Mouse (Mus musculus) spleen, postnatal 36 days (tissue): ENCODE results near the gene Ptn.

Source experiments
- DNase-seq, 2 experiments: peaks; one replicate each; pipeline ENCODE4 v3.0.0; 2022; ENCODE audit warnings: low spot score in 2 of 2, mixed read lengths in 1 of 2

The Ptn gene

GRCm38 (mm10) chr6:36809747-36810285, at the start of gene Ptn:
Gene Ptn, minus strand, starts transcription at chr6:36810220.
- no peak for DNase-seq

GRCm38 (mm10) chr6:36858258-36859041, 48.4 kb upstream of the Ptn start:
- no peak for DNase-seq

- DNase-seq: no peak
Measured at GRCm38 (mm10) chr6:36857627-36858257, 47.7 kb upstream of the Ptn start.

- no peak for DNase-seq
Measured at GRCm38 (mm10) chr6:36850422-36851129, 40.6 kb upstream of the Ptn start.

- DNase-seq: no peak
Measured at GRCm38 (mm10) chr6:36845288-36845687, 35.3 kb upstream of the Ptn start.

GRCm38 (mm10) chr6:36844258-36844657, 34.2 kb upstream of the Ptn start:
- DNase-seq: no peak

GRCm38 (mm10) chr6:36843031-36843488, 33.0 kb upstream of the Ptn start:
- DNase-seq: no peak

GRCm38 (mm10) chr6:36842101-36842922, 32.3 kb upstream of the Ptn start:
- DNase-seq: no peak

GRCm38 (mm10) chr6:36841701-36842100, 31.7 kb upstream of the Ptn start:
- DNase-seq: no peak

GRCm38 (mm10) chr6:36841174-36841573, 31.2 kb upstream of the Ptn start:
- no peak for DNase-seq

GRCm38 (mm10) chr6:36838747-36839146, 28.7 kb upstream of the Ptn start:
- no peak for DNase-seq

GRCm38 (mm10) chr6:36835351-36835750, 25.3 kb upstream of the Ptn start:
- DNase-seq: no peak

GRCm38 (mm10) chr6:36834695-36835265, 24.8 kb upstream of the Ptn start:
- no peak for DNase-seq

GRCm38 (mm10) chr6:36832681-36833080, 22.7 kb upstream of the Ptn start:
- no peak for DNase-seq

GRCm38 (mm10) chr6:36832207-36832606, 22.2 kb upstream of the Ptn start:
- DNase-seq: no peak

- DNase-seq: no peak
Measured at GRCm38 (mm10) chr6:36830371-36830925, 20.4 kb upstream of the Ptn start.

- DNase-seq: no peak
Measured at GRCm38 (mm10) chr6:36819784-36820050, 9.7 kb upstream of the Ptn start.

- DNase-seq: no peak
Measured at GRCm38 (mm10) chr6:36819019-36819783, 9.2 kb upstream of the Ptn start.

GRCm38 (mm10) chr6:36818281-36819018, 8.4 kb upstream of the Ptn start:
- no peak for DNase-seq

GRCm38 (mm10) chr6:36816666-36817065, 6.6 kb upstream of the Ptn start:
- DNase-seq: no peak
